8 mouse cellular contexts compared by ENCODE assay signal in the genomic region with DNA sequence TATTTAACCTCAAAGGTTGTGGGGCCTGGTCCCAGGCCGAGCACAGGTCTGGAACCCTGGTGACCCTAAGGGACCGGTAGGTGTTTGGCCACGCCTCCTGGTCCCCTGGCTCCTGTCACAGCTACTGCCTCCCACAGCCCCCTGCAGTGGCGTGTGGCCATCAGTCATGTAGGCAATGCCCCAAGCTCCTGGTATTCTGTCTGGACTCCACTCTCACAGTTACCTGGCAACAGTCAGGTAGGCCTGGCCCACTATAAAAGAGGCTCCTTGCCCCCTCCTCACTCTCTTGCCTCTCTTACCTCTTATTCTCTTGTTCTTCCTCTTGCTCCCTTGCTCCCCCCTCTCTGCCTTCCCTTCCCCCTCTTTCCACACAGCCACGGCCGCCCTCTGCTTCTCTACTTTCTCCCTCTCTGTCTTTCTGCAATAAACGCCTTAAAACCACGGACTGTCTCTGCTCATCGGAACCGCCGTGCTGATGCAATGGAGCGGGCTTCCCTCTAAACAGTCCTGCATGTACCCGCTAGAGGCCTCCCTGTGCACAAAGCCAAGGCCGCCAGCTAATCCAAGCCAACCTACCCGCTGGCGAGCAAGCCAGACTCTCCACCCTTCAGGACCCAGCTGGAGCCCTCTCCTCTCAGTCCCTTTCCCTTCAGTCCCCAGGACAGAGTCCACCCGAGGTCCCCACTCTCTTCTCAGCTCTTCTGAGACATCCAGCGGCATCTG. TPM values are rescaled to one million over a fixed set of nuclear protein-coding genes. Genes with fewer than 3 reads are reported as not detected.
A peak's percentile ranks its signal among the peaks of the same experiment; 100 is the strongest.
DNase-seq lines count a peak whose midpoint lies in the region; ATAC-seq and TF ChIP-seq lines count a peak whose summit lies in the region.

No protein-coding gene starts in this region.

- H3K9me3 ChIP-seq in hindbrain, embryonic 10.5 days = no peaks in the 10 kb centered on the region
- H3K9me3 ChIP-seq in lung, embryonic 14.5 days (ENCODE audit: low read depth, low read length) = no peaks in the 10 kb centered on the region

- no peaks in the 10 kb centered on the region for H3K27me3 ChIP-seq in hindbrain, embryonic 10.5 days (ENCODE audit: insufficient read depth, poor library complexity, severe bottlenecking)
- H3K27me3 ChIP-seq in lung, embryonic 14.5 days (ENCODE audit: insufficient read depth, low read length) = no peaks in the 10 kb centered on the region

- ATAC-seq in lung, embryonic 14.5 days (ENCODE audit: insufficient read depth) = peak; percentile 87

- H3K36me3 ChIP-seq in hindbrain, embryonic 10.5 days = no peaks in the 10 kb centered on the region
- no peaks in the 10 kb centered on the region for H3K36me3 ChIP-seq in lung, embryonic 14.5 days (ENCODE audit: insufficient read depth)

- TF ChIP-seq CTCF in lung, embryonic 14.5 days (IDR thresholded peaks at IDR 0.05; ENCODE audit: low read depth) = peak; percentile 66

- H3K4me1 ChIP-seq in hindbrain, embryonic 10.5 days (replicated peaks) = peaks cover 16% of the 10 kb centered on the region
- H3K4me1 ChIP-seq in lung, embryonic 14.5 days (ENCODE audit: insufficient read depth) = peaks cover 4% of the 10 kb centered on the region; the same call in 1 of the 2 replicates

- peak overlapping the region; percentile 51 for H3K4me2 ChIP-seq in lung, embryonic 14.5 days

- DNase-seq in WW6 (ENCODE audit: low read depth, low spot score) = peak; percentile 33
- DNase-seq in cerebellum, adult 9-11 months = peak; percentile 52
- DNase-seq in frontal cortex, postnatal 36 days (ENCODE audit: low spot score in 2 of 2) = peak; percentile 36 to 47
- DNase-seq in hindbrain, embryonic 10.5 days (ENCODE audit: low spot score) = peak; percentile 43
- peak; percentile 63 for DNase-seq in layer of hippocampus, adult 9-11 months
- DNase-seq in lung, embryonic 14.5 days = peak; percentile 75
- DNase-seq in ovary, postnatal 14 days (ENCODE audit: low spot score) = peak; percentile 50
- no peak for DNase-seq in c-Kit-positive CD71-positive TER-119-positive erythroid progenitor cells, embryonic 14.5 days (ENCODE audit: low spot score)

- peak overlapping the region; percentile 29; the same call in 1 of the 2 replicates for H3K4me3 ChIP-seq in hindbrain, embryonic 10.5 days
- peak overlapping the region; percentile 15; the same call in 1 of the 2 replicates for H3K4me3 ChIP-seq in lung, embryonic 14.5 days (ENCODE audit: low read depth, low read length)

- H3K9ac ChIP-seq in lung, embryonic 14.5 days = peak overlapping the region; percentile 18; the same call in 1 of the 2 replicates

- 37% methylated on average over 18 of the region's 18 CpGs for WGBS in hindbrain, embryonic 10.5 days
- WGBS in lung, embryonic 14.5 days = 26% methylated on average over 18 of the region's 18 CpGs

- H3K27ac ChIP-seq in hindbrain, embryonic 10.5 days = peak overlapping the region; percentile 72
- H3K27ac ChIP-seq in lung, embryonic 14.5 days (ENCODE audit: low read depth) = no peak overlapping the region

RNA-seq across cellular contexts. Expression of a gene that starts 9.9 kb away (rescaled TPM):
- 5.8 and 8.5 TPM in 2 replicates for polyA plus RNA-seq in hindbrain, embryonic 10.5 days (2016; fragmentation: Nextera tagmentation; extraction: Ambion mirVana)
- 29.0 and 29.2 TPM in 2 replicates for polyA plus RNA-seq in lung, embryonic 14.5 days (2014; fragmentation: Nextera tagmentation; extraction: Ambion mirVana)
